In genomic region chr16:13221475-13221874, GRCm38 (mm10) we compare ENCODE assay signal across 18 mouse cellular contexts. TPM values are rescaled to one million over a fixed set of nuclear protein-coding genes. Genes with fewer than 3 reads are reported as not detected.
DNase-seq lines count a peak whose midpoint lies in the region; ATAC-seq and TF ChIP-seq lines count a peak whose summit lies in the region.
"Had no signal": no experiment of that assay in that cellular context is flagged by ENCODE, and none has a peak within 500 bp of the region (broad histone marks: within the 10 kb centered on the region; RNA-seq: fewer than 3 reads in every experiment).

No protein-coding gene starts in this region.

- no peak overlapping the region for H3K4me3 ChIP-seq in heart, embryonic 13.5 days
- H3K4me3 ChIP-seq in heart, adult 2 months, result no peak overlapping the region
- no peak overlapping the region for H3K4me3 ChIP-seq in lung, embryonic 14.5 days (ENCODE audit: low read depth, low read length)
- H3K4me3 ChIP-seq in left cerebral cortex, adult 2 months, result no peak overlapping the region
- H3K4me3 ChIP-seq: liver, embryonic 13.5 days had no signal

- H3K4me2 ChIP-seq in heart, embryonic 13.5 days, result no peak overlapping the region
- H3K4me2 ChIP-seq in lung, embryonic 14.5 days, result no peak overlapping the region
- H3K4me2 ChIP-seq: heart, embryonic 11.5 days; liver, embryonic 13.5 days had no signal

- H3K79me2 ChIP-seq in heart, adult 2 months (replicated peaks; ENCODE audit: control insufficient read depth, insufficient read depth, low read length), result no peaks in the 10 kb centered on the region

- H3K36me3 ChIP-seq in heart, embryonic 13.5 days, result no peaks in the 10 kb centered on the region
- no peaks in the 10 kb centered on the region for H3K36me3 ChIP-seq in heart, adult 2 months (ENCODE audit: control insufficient read depth, insufficient read depth, low read length)
- H3K36me3 ChIP-seq in lung, embryonic 14.5 days (ENCODE audit: insufficient read depth), result no peaks in the 10 kb centered on the region
- H3K36me3 ChIP-seq: liver, embryonic 13.5 days had no signal

- H3K4me1 ChIP-seq in heart, embryonic 13.5 days, result peaks cover 12% of the 10 kb centered on the region
- peaks cover 9% of the 10 kb centered on the region for H3K4me1 ChIP-seq in heart, adult 2 months (ENCODE audit: control insufficient read depth, insufficient read depth, low read length)
- H3K4me1 ChIP-seq in lung, embryonic 14.5 days (ENCODE audit: insufficient read depth), result no peaks in the 10 kb centered on the region
- H3K4me1 ChIP-seq: liver, embryonic 13.5 days had no signal

- H3K27me3 ChIP-seq in heart, embryonic 13.5 days (replicated peaks), result no peaks in the 10 kb centered on the region
- no peaks in the 10 kb centered on the region for H3K27me3 ChIP-seq in heart, adult 2 months (ENCODE audit: control insufficient read depth, insufficient read depth, low read length)
- no peaks in the 10 kb centered on the region for H3K27me3 ChIP-seq in lung, embryonic 14.5 days (ENCODE audit: insufficient read depth, low read length)
- H3K27me3 ChIP-seq: liver, embryonic 13.5 days had no signal

- WGBS in heart, embryonic 13.5 days, result 56% methylated on average over 1 of the region's 1 CpGs
- WGBS in heart, adult 2 months, result 39% methylated on average over 1 of the region's 1 CpGs
- 62% methylated on average over 1 of the region's 1 CpGs for WGBS in lung, embryonic 14.5 days

- no peak overlapping the region for H3K9ac ChIP-seq in heart, embryonic 13.5 days
- no peak overlapping the region for H3K9ac ChIP-seq in heart, adult 2 months (ENCODE audit: low read depth, low read length)
- no peak overlapping the region for H3K9ac ChIP-seq in lung, embryonic 14.5 days
- H3K9ac ChIP-seq: liver, embryonic 13.5 days had no signal

- no peak for DNase-seq in heart, adult 2 months
- peak; percentile 70 for DNase-seq in lung, embryonic 14.5 days
- no peak for DNase-seq in lung, postnatal 25 days (ENCODE audit: low spot score)
- peak; percentile 91 for DNase-seq in 3T3-L1 (ENCODE audit: low read depth, low spot score)
- peak; percentile 50 for DNase-seq in adrenal gland, postnatal 10 days
- DNase-seq in left cerebral cortex, postnatal 14 days (ENCODE audit: low spot score in 2 of 2), result no peak
- no peak for DNase-seq in left cerebral cortex, adult 2 months (ENCODE audit: extremely low spot score in 1 of 2, low spot score in 2 of 2)
- DNase-seq: cerebellum, adult 9-10 months; gastrocnemius, postnatal 14 days; kidney, adult 11 months; left cerebral cortex, postnatal 4 days; liver, embryonic 13.5 days; right cerebral cortex, adult 18-20 months; thymus, adult 2 months had no signal

- intact Hi-C loops in heart, adult 2 months (cut with DNase I), result no loop called here
- intact Hi-C loops in left cerebral cortex, postnatal 14 days (cut with DNase I), result no loop called here
- intact Hi-C loops in left cerebral cortex, adult 2 months (cut with DNase I), result no loop called here

- no peak for TF ChIP-seq POLR2A in heart, adult 2 months (IDR thresholded peaks at IDR 0.05; ENCODE audit: insufficient read depth, low read depth, low read length)

- ATAC-seq in heart, embryonic 13.5 days (ENCODE audit: extremely low read depth, insufficient number of reproducible peaks, low FRiP score, low TSS enrichment), result no peak
- ATAC-seq in lung, embryonic 14.5 days (ENCODE audit: insufficient read depth), result no peak
- ATAC-seq: hindbrain, postnatal 0 days; midbrain, embryonic 16.5 days had no signal

- 0 out of 2 replicates have a peak overlapping the region, but pooled peaks have one; percentile 8 for H3K27ac ChIP-seq in heart, embryonic 13.5 days (replicated peaks)
- H3K27ac ChIP-seq in heart, adult 2 months, result no peak overlapping the region
- H3K27ac ChIP-seq in lung, embryonic 14.5 days (ENCODE audit: low read depth), result no peak overlapping the region
- H3K27ac ChIP-seq in left cerebral cortex, adult 2 months, result no peak overlapping the region
- H3K27ac ChIP-seq: hindbrain, postnatal 0 days; liver, embryonic 13.5 days had no signal

- TF ChIP-seq EP300 in heart, adult 2 months (IDR thresholded peaks at IDR 0.05; ENCODE audit: insufficient read depth, low read depth, low read length), result no peak

- no peaks in the 10 kb centered on the region for H3K9me3 ChIP-seq in heart, embryonic 13.5 days
- no peaks in the 10 kb centered on the region for H3K9me3 ChIP-seq in lung, embryonic 14.5 days (ENCODE audit: low read depth, low read length)
- H3K9me3 ChIP-seq: liver, embryonic 13.5 days had no signal

- TF ChIP-seq CTCF in heart, adult 2 months (IDR thresholded peaks at IDR 0.05), result no peak
- no peak for TF ChIP-seq CTCF in lung, embryonic 14.5 days (IDR thresholded peaks at IDR 0.05; ENCODE audit: low read depth)
- no peak for TF ChIP-seq CTCF in left cerebral cortex, adult 2 months (IDR thresholded peaks at IDR 0.05)

RNA-seq across cellular contexts. Expression of gene Mrtfb, which starts 34.8 kb away (rescaled TPM):
- 12.4 and 13.1 TPM in 2 replicates for polyA plus RNA-seq in heart, embryonic 13.5 days (2015; fragmentation: Nextera tagmentation; extraction: Ambion mirVana)
- total RNA-seq in heart, adult 2 months (2021), result 10 to 100 TPM; 24.9 to 27.1 TPM
- polyA plus RNA-seq in heart, adult 2 months (2012; rRNA removed), result 8.3 and 10.3 TPM in 2 replicates
- polyA plus RNA-seq in lung, embryonic 14.5 days (2014; fragmentation: Nextera tagmentation; extraction: Ambion mirVana), result 33.9 and 35.1 TPM in 2 replicates
- 10 to 100 TPM; 28.8 to 34.0 TPM for total RNA-seq in adrenal gland, postnatal 10 days (2021)
- total RNA-seq in left cerebral cortex, postnatal 14 days (2021), result 100 to 1,000 TPM; 161 to 175 TPM
- 100 to 1,000 TPM; 188 to 193 TPM for total RNA-seq in left cerebral cortex, adult 2 months (2021)

Comparison
In these comparisons a context has a peak if more than half of its experiments do, and no peak if none do; other contexts are left out.
1. DNase-seq: peak in lung, embryonic 14.5 days (single experiment), 3T3-L1 (single experiment) and adrenal gland, postnatal 10 days (single experiment); none in heart, adult 2 months (0 of 2), lung, postnatal 25 days (single experiment), left cerebral cortex, postnatal 14 days (0 of 2) and left cerebral cortex, adult 2 months (0 of 2).
2. RNA of gene Mrtfb, which starts 34.8 kb away (total RNA-seq): 188 to 193 TPM in left cerebral cortex, adult 2 months and 161 to 175 TPM in left cerebral cortex, postnatal 14 days; 28.8 to 34.0 TPM in adrenal gland, postnatal 10 days and 24.9 to 27.1 TPM in heart, adult 2 months; every median in the first group is over 4 times any median in the second.